Comparison of ENCODE assay signal across 14 mouse cellular contexts in genomic region chr17:12299371-12299770, GRCm38 (mm10).
"Had no signal": no experiment of that assay in that cellular context is flagged by ENCODE, and none has a peak within 500 bp of the region (broad histone marks: within the 10 kb centered on the region; RNA-seq: fewer than 3 reads in every experiment).

No protein-coding gene starts in this region.

- H3K9ac ChIP-seq: limb, embryonic 15.5 days; liver, embryonic 15.5 days; lung, embryonic 14.5 days; midbrain, embryonic 12.5 days; neural tube, embryonic 13.5 days had no signal

- DNase-seq: kidney, adult 11 months; kidney, adult 9 months; kidney, postnatal 36 days; layer of hippocampus, adult 9-11 months; layer of hippocampus, postnatal 36 days; lung, embryonic 14.5 days; spleen, adult 18-20 months; thymus, postnatal 36 days had no signal

- H3K27ac ChIP-seq: kidney, postnatal 0 days; limb, embryonic 15.5 days; liver, embryonic 15.5 days; midbrain, embryonic 12.5 days; neural tube, embryonic 13.5 days had no signal

- H3K27me3 ChIP-seq: limb, embryonic 15.5 days; liver, embryonic 15.5 days; midbrain, embryonic 12.5 days; neural tube, embryonic 13.5 days had no signal

- ATAC-seq: midbrain, embryonic 16.5 days had no signal

- H3K4me2 ChIP-seq: limb, embryonic 15.5 days; liver, embryonic 15.5 days; lung, embryonic 14.5 days; midbrain, embryonic 12.5 days; neural tube, embryonic 13.5 days had no signal

- H3K9me3 ChIP-seq: limb, embryonic 15.5 days; liver, embryonic 15.5 days; midbrain, embryonic 12.5 days; neural tube, embryonic 13.5 days had no signal

- H3K36me3 ChIP-seq: limb, embryonic 15.5 days; liver, embryonic 15.5 days; midbrain, embryonic 12.5 days; neural tube, embryonic 13.5 days had no signal

- H3K4me3 ChIP-seq: limb, embryonic 15.5 days; liver, embryonic 15.5 days; midbrain, embryonic 12.5 days; neural tube, embryonic 13.5 days had no signal
